Mouse (Mus musculus) kidney, adult 2 months (tissue): ENCODE data around the gene P4ha1.

Experiments used
- CTCF ChIP-seq: fragments of 200-500 bp; conservative IDR thresholded peaks from 2 replicates; pipeline ENCODE4 v1.5.1; 2011; ENCODE audit warnings: low read depth, mild to moderate bottlenecking, control low read depth, low read length, moderate library complexity, mixed read lengths; ENCODE audit not compliant: insufficient read depth, insufficient read length
- POLR2A ChIP-seq: fragments of 200-500 bp; IDR thresholded peaks from one replicate; pipeline ENCODE4 v1.6.1; 2011; ENCODE audit warnings: low read depth, low read length, control low read depth

GRCm38 (mm10) chr10:59408499-59408898 lies 85.4 kb downstream of the P4ha1 start:
- TF ChIP-seq CTCF (no peak), POLR2A (no peak)
